Mouse (Mus musculus): Measurements from ENCODE around the gene Armh1. TPM values are rescaled to one million over a fixed set of nuclear protein-coding genes. Genes with fewer than 3 reads are reported as not detected.

Gene Armh1
- polyA plus RNA-seq, 1 experiment, result 1.6 TPM

DNA sequence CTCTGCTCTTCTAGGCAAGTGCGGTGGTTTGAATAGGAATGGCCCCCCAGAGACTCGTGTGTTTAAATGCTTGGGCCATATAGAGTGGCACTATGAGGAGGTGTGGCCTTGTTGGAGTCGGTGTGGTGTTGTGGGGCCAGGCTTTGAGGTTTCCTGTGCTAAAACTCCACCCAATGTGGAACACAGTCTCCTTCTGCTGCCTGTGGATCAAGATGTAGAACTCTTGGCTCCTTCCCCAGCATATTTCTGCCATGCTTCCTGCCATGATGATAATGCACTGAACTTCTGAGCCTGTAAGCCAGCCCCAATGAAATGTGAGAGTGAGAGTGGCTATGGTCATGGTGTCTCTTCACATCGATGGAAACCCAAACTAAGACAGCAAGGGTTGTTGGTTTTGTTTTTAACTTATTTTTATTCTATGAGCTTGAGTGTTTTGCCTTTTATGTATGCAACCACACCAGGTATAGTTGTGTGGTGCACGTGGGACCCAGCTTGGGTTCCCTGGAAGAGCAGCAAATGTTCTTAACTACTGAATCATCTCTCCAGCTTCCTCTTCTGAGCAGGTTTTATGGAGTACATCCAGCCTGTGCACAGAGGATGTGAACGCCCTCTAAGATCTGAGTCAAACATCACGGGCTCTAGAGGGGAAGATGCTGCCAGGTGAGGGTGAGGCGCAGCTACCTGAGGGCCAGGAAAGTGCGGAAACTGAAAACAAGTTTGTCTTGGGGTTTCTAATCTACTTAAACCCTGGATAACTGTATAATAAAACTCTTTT lies 31.0 kb downstream of the Armh1 start:
- no peak for DNase-seq (ENCODE audit: low read depth)
- TF ChIP-seq POLR2A (IDR thresholded peaks at IDR 0.05; ENCODE audit: borderline replicate concordance, extremely low read depth, insufficient read depth, insufficient read length, poor library complexity, severe bottlenecking) (no peak), CTCF (IDR thresholded peaks at IDR 0.05; ENCODE audit: borderline replicate concordance, extremely low read depth, insufficient read depth, insufficient read length) (no peak)

DNA sequence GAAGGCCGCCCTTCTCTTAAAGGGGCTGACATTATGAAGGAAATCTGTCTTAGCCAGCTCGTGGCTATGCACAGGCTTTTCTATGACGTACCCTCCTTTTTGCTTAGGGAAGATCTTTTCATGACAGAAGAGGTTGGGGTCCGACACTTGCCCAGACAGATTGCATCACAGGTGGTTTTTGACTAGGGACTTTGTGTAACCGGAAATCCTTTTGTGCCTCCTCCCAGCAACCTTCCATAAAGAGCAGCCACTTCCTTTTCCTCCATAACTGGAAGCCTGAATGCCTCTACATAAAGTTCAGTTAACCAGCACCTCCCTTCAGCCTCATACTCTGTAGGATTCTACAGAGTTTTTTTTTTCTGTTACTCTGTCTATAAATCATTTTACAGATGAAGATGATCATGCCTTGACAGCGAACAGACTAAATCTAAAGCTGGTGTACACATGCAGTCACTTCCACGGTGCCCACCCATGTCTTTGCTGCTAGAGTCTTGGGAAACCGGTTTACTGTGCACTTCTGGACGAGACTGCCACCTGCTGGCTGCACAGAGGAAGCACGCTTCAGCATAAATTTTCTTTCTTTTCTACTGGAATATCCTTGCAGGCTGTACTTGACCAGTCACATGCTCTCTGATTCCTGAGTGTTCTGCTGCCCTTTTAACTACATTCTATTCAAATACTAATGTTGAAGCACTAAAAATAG lies 33.3 kb downstream of the Armh1 start:
- peak; percentile 83 for DNase-seq (ENCODE audit: low read depth)
- TF ChIP-seq POLR2A (IDR thresholded peaks at IDR 0.05; ENCODE audit: borderline replicate concordance, extremely low read depth, insufficient read depth, insufficient read length, poor library complexity, severe bottlenecking) (no peak), CTCF (IDR thresholded peaks at IDR 0.05; ENCODE audit: borderline replicate concordance, extremely low read depth, insufficient read depth, insufficient read length) (peak; percentile 93)

DNA sequence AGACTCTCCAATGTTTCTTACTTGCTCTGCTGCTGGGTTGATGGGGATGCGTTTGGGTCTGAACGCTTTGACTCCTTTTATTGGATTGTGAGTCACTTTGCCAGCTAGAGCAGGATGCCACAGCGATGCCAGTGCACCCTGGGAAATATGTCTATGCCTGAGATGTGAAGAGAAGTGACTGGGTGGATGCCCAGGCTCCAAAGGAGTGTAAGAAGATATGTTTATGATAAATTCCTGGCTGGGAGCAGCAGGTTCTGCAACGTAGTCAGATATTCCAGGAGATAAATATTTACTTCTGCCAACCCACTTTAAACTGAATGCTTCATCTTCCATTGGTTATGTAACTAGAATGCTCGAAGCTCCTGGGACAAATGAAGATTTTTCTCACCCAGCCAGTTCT lies 34.9 kb downstream of the Armh1 start:
- DNase-seq (ENCODE audit: low read depth), result peak; percentile 23
- no peak for TF ChIP-seq CTCF (IDR thresholded peaks at IDR 0.05; ENCODE audit: borderline replicate concordance, extremely low read depth, insufficient read depth, insufficient read length)
- TF ChIP-seq POLR2A (IDR thresholded peaks at IDR 0.05; ENCODE audit: borderline replicate concordance, extremely low read depth, insufficient read depth, insufficient read length, poor library complexity, severe bottlenecking), result no peak

DNA sequence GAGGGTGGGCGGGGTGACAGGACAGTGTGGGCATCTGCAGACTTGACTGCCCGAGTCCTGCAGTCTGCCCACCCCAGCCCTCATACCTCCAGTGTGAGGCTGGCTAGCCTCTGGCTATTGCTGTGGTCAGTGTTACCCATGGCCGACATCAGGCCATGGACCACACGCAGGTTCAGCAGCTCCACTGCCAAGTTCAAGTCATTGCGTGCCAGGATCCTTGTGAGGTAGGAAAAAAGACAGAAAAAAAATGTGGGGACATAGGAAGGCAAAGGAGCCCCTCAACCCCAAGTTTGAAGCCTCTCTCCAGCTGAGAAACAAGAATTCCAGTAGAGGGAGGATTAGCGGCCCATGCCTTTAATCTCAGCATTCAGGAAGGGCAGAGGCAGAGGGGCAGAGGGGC lies 37.7 kb downstream of the Armh1 start:
- DNase-seq (ENCODE audit: low read depth), result no peak
- no peak for TF ChIP-seq POLR2A (IDR thresholded peaks at IDR 0.05; ENCODE audit: borderline replicate concordance, extremely low read depth, insufficient read depth, insufficient read length, poor library complexity, severe bottlenecking)
- no peak for TF ChIP-seq CTCF (IDR thresholded peaks at IDR 0.05; ENCODE audit: borderline replicate concordance, extremely low read depth, insufficient read depth, insufficient read length)

DNA sequence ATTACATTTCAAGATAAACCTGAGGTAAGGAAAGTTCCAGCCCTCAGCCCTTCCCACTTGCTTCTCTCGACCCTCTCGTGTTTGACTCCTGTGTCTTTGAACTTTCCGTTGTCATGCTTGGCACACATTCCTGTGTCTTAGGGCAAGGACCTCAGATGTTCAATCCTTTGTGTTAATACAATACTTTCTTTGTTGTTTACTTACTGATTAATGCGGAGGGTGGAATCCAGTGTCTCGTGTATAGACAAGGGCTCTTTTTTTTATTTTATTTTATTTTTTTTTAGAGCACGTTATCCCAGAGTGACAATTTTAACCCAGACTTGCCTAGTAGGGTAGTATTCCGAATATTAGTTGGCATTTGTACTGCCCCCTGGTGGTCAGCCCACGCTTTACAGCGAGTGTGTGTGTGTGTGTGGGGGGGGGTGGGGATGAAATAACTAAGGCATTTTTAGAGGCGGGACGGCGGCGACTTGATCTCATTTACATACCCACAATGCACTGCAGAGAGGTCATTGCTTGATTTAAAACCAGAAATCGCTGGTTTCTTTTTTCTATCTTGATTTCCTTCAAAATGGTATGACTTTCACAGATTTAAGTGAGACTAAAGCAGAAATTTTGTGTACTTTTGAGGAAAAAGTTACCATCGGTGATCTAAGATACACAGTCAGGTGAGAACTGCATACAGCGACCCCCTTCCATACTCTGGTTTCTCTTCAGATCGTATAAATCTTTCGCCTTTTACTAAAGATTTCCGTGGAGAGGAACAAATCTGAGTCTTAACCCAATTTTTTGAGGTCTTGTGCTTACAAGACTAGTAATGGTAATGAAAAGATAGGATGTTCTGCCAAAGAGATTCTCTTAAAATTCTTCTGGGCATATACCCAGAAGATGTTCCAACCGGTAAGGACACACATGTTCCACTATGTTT lies 41.5 kb downstream of the Armh1 start:
- TF ChIP-seq CTCF (IDR thresholded peaks at IDR 0.05; ENCODE audit: borderline replicate concordance, extremely low read depth, insufficient read depth, insufficient read length), result peak; percentile 77
- no peak for TF ChIP-seq POLR2A (IDR thresholded peaks at IDR 0.05; ENCODE audit: borderline replicate concordance, extremely low read depth, insufficient read depth, insufficient read length, poor library complexity, severe bottlenecking)
- peak; percentile 83 for DNase-seq (ENCODE audit: low read depth)

DNA sequence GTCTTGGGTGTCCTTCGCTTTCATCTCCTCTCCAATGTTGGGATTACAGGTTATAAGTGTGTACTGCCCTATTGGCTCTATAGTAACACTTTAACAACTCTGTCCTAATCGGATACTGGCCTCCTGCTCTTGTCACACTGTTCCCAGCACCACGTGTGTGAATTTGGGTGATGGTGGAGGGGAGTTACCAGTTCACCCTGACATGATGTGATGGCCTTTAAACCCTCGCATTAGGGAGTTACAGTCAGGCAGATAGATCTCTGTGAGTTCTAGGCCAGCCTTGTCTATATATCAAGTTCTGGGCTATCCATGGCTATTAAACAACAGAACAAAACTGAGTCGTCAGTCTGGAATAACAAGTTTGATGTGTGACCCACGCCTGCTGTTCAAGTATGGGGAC lies 42.3 kb downstream of the Armh1 start:
- TF ChIP-seq CTCF (IDR thresholded peaks at IDR 0.05; ENCODE audit: borderline replicate concordance, extremely low read depth, insufficient read depth, insufficient read length), result no peak
- TF ChIP-seq POLR2A (IDR thresholded peaks at IDR 0.05; ENCODE audit: borderline replicate concordance, extremely low read depth, insufficient read depth, insufficient read length, poor library complexity, severe bottlenecking), result no peak
- no peak for DNase-seq (ENCODE audit: low read depth)

DNA sequence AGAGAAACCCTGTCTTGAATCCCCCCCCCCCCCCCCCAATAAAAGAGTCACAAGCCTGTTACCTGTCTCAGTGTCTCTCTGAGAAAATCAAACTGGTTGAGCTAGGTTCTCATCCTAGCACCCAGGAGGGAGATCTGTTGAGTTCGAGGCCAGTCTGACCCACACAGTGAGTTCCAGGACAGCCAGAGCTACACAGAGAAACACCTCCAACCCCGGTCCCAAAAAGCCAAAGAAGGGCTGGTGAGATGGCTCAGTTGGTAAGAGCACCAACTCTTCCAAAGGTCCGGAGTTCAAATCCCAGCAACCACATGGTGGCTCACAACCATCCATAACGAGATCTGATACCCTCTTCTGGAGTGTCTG lies 49.0 kb downstream of the Armh1 start:
- no peak for TF ChIP-seq CTCF (IDR thresholded peaks at IDR 0.05; ENCODE audit: borderline replicate concordance, extremely low read depth, insufficient read depth, insufficient read length)
- TF ChIP-seq POLR2A (IDR thresholded peaks at IDR 0.05; ENCODE audit: borderline replicate concordance, extremely low read depth, insufficient read depth, insufficient read length, poor library complexity, severe bottlenecking), result no peak
- DNase-seq (ENCODE audit: low read depth), result no peak

DNA sequence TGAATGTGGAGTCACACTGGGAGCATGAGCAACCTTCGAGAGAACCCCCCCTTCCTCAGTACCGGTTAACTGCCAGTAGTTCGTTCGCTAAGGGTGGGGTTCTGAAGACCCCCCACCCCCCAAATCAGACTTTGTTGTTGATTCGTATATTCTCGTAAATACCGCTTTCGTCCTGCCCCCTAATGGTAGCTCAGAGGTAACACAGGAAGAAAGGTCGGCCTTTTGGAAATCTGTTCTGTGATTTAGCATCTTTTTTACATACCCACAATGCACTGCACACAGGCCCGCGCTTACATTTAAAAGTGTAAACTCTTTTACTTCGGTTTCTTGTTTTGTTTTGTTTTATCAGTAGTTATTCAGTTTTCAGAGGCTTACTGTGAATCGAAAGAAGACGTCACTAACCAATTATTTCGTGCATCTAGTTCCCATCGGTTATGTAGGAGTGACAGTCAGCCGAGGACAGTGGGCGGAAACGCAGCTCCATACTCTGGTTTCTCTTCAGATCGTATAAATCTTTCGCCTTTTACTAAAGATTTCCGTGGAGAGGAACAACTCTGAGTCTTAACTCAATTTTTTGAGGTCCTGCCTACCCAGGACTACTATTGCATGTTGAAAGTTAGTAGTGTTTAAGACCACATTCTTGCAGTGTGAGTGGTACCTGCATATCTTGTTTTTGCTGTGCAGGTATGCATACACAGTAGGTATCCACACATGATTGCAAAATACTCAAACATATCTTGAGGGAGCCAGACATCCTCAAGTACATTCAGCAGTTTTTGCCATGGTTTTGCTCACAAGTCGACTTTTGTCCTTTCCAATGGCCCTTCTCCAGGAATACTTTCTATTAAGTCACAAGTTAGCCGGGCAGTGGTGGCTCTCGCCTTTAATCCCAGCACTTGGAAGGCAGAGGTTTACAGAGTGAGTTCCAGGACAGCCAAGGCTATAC lies 49.6 kb downstream of the Armh1 start:
- peak; percentile 13; the same call in 1 of the 2 replicates for TF ChIP-seq POLR2A (IDR thresholded peaks at IDR 0.05; ENCODE audit: borderline replicate concordance, extremely low read depth, insufficient read depth, insufficient read length, poor library complexity, severe bottlenecking)
- TF ChIP-seq CTCF (IDR thresholded peaks at IDR 0.05; ENCODE audit: borderline replicate concordance, extremely low read depth, insufficient read depth, insufficient read length), result peak; percentile 61; the same call in 1 of the 2 replicates
- DNase-seq (ENCODE audit: low read depth), result peak; percentile 90

DNA sequence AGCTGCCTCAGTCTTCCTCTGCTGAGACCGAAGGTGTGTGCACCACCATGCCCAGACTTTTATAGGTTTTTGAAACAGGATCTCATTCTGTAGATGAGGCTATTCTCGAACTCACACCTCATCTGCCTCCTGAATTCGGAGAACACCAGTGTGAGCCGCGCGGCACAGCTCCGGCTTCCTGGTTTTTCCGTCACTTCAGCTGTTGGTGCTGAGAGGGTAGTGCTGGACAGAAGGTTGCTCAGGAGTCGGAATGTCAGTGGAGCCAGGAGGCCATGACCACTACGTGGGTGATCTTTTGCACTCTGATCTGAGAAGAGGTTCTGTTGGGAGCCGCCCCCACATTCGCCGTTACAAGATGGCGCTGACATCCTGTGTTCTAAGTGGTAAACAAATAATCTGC lies 60.1 kb downstream of the Armh1 start:
- TF ChIP-seq POLR2A (IDR thresholded peaks at IDR 0.05; ENCODE audit: borderline replicate concordance, extremely low read depth, insufficient read depth, insufficient read length, poor library complexity, severe bottlenecking), result no peak

DNA sequence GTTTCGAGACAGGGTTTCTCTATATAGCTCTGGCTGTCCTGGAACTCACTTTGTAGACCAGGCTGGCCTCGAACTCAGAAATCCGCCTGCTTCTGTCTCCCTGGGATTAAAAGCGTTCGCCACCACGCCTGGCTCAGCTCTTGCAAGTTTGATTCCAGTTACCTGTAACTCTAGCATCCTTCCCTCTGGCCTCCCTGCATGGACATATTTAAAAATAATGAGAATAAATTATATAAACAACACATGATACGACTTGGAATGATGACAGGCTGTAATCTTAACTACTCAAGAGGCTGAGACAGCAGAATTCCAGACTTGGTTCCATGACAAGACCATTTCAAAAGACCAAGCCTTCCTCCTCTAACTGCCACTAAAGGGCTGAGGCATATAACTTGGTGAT lies 61.3 kb downstream of the Armh1 start:
- TF ChIP-seq POLR2A (IDR thresholded peaks at IDR 0.05; ENCODE audit: borderline replicate concordance, extremely low read depth, insufficient read depth, insufficient read length, poor library complexity, severe bottlenecking) (no peak), CTCF (IDR thresholded peaks at IDR 0.05; ENCODE audit: borderline replicate concordance, extremely low read depth, insufficient read depth, insufficient read length) (no peak)
- peak; percentile 2 for DNase-seq (ENCODE audit: low read depth)

More for the DNA sequence above, 60.1 kb downstream of the Armh1 start:
- no peak for DNase-seq (ENCODE audit: low read depth)

Data from brain, embryonic 14.5 days (tissue).